Mouse (Mus musculus) urinary bladder, adult 18-20 months (tissue): ENCODE results near the gene Rpp14.
"Not testable (repeated sequence)": the region's sequence is repeated elsewhere in the genome, so short reads cannot be mapped to it uniquely, and the experiment has no call there.

Experiments
- DNase-seq, 2 experiments: peaks; one replicate each; pipeline ENCODE4 v3.0.0; 2022; ENCODE audit warnings: low spot score in 2 of 2, mixed read lengths in 2 of 2

The Rpp14 gene

GRCm38 (mm10) chr14:8114756-8115155 is 34.6 kb downstream of the Rpp14 start:
- no peak for DNase-seq

- DNase-seq, result no peak
Measured at GRCm38 (mm10) chr14:8115772-8116171, 35.6 kb downstream of the Rpp14 start.

GRCm38 (mm10) chr14:8117371-8117770 is 37.2 kb downstream of the Rpp14 start:
- no peak for DNase-seq

- no peak for DNase-seq
Measured at GRCm38 (mm10) chr14:8119454-8119853, 39.3 kb downstream of the Rpp14 start.

- DNase-seq, result no peak
Measured at GRCm38 (mm10) chr14:8119904-8120303, 39.7 kb downstream of the Rpp14 start.

GRCm38 (mm10) chr14:8123141-8123540 is 43.0 kb downstream of the Rpp14 start:
- no peak for DNase-seq

- DNase-seq, result not testable (repeated sequence)
Measured at GRCm38 (mm10) chr14:8123611-8124010, 43.4 kb downstream of the Rpp14 start.

GRCm38 (mm10) chr14:8124046-8124881 is 44.1 kb downstream of the Rpp14 start:
- no peak for DNase-seq

- no peak for DNase-seq
Measured at GRCm38 (mm10) chr14:8127971-8128370, 47.8 kb downstream of the Rpp14 start.

GRCm38 (mm10) chr14:8132789-8133188 is 52.6 kb downstream of the Rpp14 start:
- no peak for DNase-seq

GRCm38 (mm10) chr14:8134234-8134633 is 54.1 kb downstream of the Rpp14 start:
- DNase-seq, result no peak

GRCm38 (mm10) chr14:8135130-8135529 is 55.0 kb downstream of the Rpp14 start:
- no peak for DNase-seq

- no peak for DNase-seq
Measured at GRCm38 (mm10) chr14:8139724-8140710, 59.9 kb downstream of the Rpp14 start.

GRCm38 (mm10) chr14:8141131-8141530 is 61.0 kb downstream of the Rpp14 start:
- no peak for DNase-seq
